Mouse (Mus musculus) myocyte (in vitro differentiated cells): Measurements from ENCODE around the gene St6galnac3.

Experiments used
- CEBPB ChIP-seq: IDR thresholded peaks from 2 replicates; pipeline ENCODE4 v1.6.1; 2011; ENCODE audit warnings: mild to moderate bottlenecking, moderate library complexity; ENCODE audit not compliant: poor library complexity, insufficient read depth, severe bottlenecking
- E2F4 ChIP-seq: IDR thresholded peaks from one replicate; pipeline ENCODE4 v1.6.1; 2011; ENCODE audit warnings: mild to moderate bottlenecking, control low read depth, moderate library complexity; ENCODE audit not compliant: insufficient read depth
- MAX ChIP-seq: IDR thresholded peaks from one replicate; pipeline ENCODE4 v1.6.1; 2011; ENCODE audit warnings: low read depth, mild to moderate bottlenecking, control low read depth
- MYOD1 ChIP-seq, 3 experiments: IDR thresholded peaks; one replicate each; pipeline ENCODE4 v1.6.1; 2011; ENCODE audit warnings: control low read depth in 2 of 3, low read depth in 2 of 3, mild to moderate bottlenecking in 2 of 3, moderate library complexity in 1 of 3; ENCODE audit not compliant: insufficient read length in 2 of 3, control insufficient read depth in 1 of 3
- MYOG ChIP-seq, 3 experiments: IDR thresholded peaks; one replicate each; pipeline ENCODE4 v1.6.1; 2011; ENCODE audit warnings: control low read depth in 2 of 3, low read depth in 2 of 3, mild to moderate bottlenecking in 2 of 3; ENCODE audit not compliant: insufficient read length in 2 of 3, control insufficient read depth in 1 of 3, insufficient read depth in 1 of 3
- POLR2A ChIP-seq: IDR thresholded peaks from one replicate; pipeline ENCODE4 v1.6.1; 2011; ENCODE audit warnings: low read depth, mild to moderate bottlenecking, control low read depth, moderate library complexity; ENCODE audit not compliant: insufficient read length
- POLR2AphosphoS2 ChIP-seq: IDR thresholded peaks from one replicate; pipeline ENCODE4 v1.6.1; 2011; ENCODE audit warnings: low read depth, control low read depth; ENCODE audit not compliant: insufficient read length
- USF1 ChIP-seq: IDR thresholded peaks from one replicate; pipeline ENCODE4 v1.6.1; 2011; ENCODE audit warnings: low read depth, mild to moderate bottlenecking, control low read depth, moderate library complexity

- TF ChIP-seq POLR2A (no peak), POLR2AphosphoS2 (no peak), CEBPB (no peak), MAX (no peak), MYOG (IDR thresholded peaks at IDR 0.05; ENCODE audit: control insufficient read depth in 1 of 3, insufficient read depth in 1 of 3, insufficient read length in 2 of 3, low read depth in 2 of 3) (no peak), E2F4 (no peak), MYOD1 (IDR thresholded peaks at IDR 0.05; ENCODE audit: control insufficient read depth in 1 of 3, insufficient read length in 2 of 3, low read depth in 2 of 3) (no peak), USF1 (no peak)
These were observed 464.6 kb downstream of the St6galnac3 start for GRCm38 (mm10) chr3:153260225-153260933.
